Mouse (Mus musculus): ENCODE data around the gene Ace3. TPM values are rescaled to one million over a fixed set of nuclear protein-coding genes. Genes with fewer than 3 reads are reported as not detected.

The Ace3 gene
- polyA plus RNA-seq, 1 experiment from 2014 or later: not detected

DNA sequence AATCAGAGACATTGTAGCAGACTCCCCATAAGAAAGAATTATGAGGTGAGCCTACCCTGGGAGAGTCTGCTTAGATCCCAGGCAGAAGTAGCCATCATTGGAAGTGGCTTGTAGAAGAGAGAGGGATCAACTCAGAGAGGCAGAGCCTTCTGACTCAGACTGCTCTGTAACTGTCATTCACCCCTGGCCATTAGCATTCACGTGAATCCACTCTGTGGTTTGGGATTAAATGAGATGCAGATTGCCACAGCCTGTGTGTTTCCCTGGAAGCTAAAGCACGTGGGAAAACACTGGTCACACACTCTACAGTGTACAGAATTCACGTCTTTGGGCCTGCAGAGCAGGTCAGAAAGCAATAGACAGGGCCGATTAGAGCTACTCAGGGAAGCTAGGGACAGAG lies 10.0 kb upstream of the Ace3 start:
- H3K4me2 ChIP-seq (replicated peaks): no peak overlapping the region
- no peaks in the 10 kb centered on the region for H3K4me1 ChIP-seq
- H3K27ac ChIP-seq (replicated peaks): no peak overlapping the region
- no peaks in the 10 kb centered on the region for H3K9me3 ChIP-seq (replicated peaks)
- 46% methylated on average over 4 of the region's 4 CpGs for WGBS
- no peaks in the 10 kb centered on the region for H3K27me3 ChIP-seq
- no peak overlapping the region for H3K9ac ChIP-seq
- ATAC-seq (ENCODE audit: insufficient number of reproducible peaks, low FRiP score, low TSS enrichment, low read depth): no peak
- no peaks in the 10 kb centered on the region for H3K36me3 ChIP-seq
- H3K4me3 ChIP-seq (replicated peaks): no peak overlapping the region

DNA sequence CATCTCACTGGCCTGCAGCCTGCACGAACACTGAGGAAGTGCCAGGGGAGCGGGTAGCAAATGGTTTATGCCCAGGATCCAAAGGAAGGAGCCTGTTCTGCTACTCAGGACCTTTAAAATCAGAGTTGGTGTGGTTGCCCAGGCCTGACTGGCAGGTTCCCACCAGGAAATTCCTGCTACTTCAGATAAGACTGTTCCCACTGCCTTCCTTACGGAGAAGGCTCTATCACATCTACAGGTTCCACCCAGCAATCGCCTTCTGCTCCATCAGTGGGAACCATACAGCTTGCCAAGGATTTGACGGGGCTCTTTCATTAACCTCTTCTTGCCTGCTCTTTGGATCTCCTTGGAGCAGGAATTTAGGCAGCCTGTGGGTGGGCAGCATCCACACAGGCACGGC lies 7.0 kb upstream of the Ace3 start:
- Histone ChIP-seq H3K4me3 (replicated peaks) (no peak overlapping the region), H3K4me2 (replicated peaks) (no peak overlapping the region), H3K36me3 (no peaks in the 10 kb centered on the region), H3K27ac (replicated peaks) (no peak overlapping the region), H3K9me3 (replicated peaks) (no peaks in the 10 kb centered on the region), H3K4me1 (no peaks in the 10 kb centered on the region), H3K27me3 (no peaks in the 10 kb centered on the region), H3K9ac (no peak overlapping the region)
- ATAC-seq (ENCODE audit: insufficient number of reproducible peaks, low FRiP score, low TSS enrichment, low read depth): no peak
- 66% methylated on average over 6 of the region's 6 CpGs for WGBS

GRCm38 (mm10) chr11:105989446-105989845 lies 5.0 kb upstream of the Ace3 start:
- ATAC-seq (ENCODE audit: insufficient number of reproducible peaks, low FRiP score, low TSS enrichment, low read depth): no peak
- 75% methylated on average over 6 of the region's 6 CpGs for WGBS
- H3K4me1 ChIP-seq: no peaks in the 10 kb centered on the region
- H3K9me3 ChIP-seq (replicated peaks): no peaks in the 10 kb centered on the region
- no peak overlapping the region for H3K4me2 ChIP-seq (replicated peaks)
- no peak overlapping the region for H3K27ac ChIP-seq (replicated peaks)
- no peak overlapping the region for H3K9ac ChIP-seq
- no peaks in the 10 kb centered on the region for H3K36me3 ChIP-seq
- no peak overlapping the region for H3K4me3 ChIP-seq (replicated peaks)
- H3K27me3 ChIP-seq: no peaks in the 10 kb centered on the region

- Histone ChIP-seq H3K36me3 (no peaks in the 10 kb centered on the region), H3K4me2 (replicated peaks) (no peak overlapping the region), H3K4me1 (no peaks in the 10 kb centered on the region), H3K27ac (replicated peaks) (no peak overlapping the region), H3K9ac (no peak overlapping the region), H3K4me3 (replicated peaks) (no peak overlapping the region), H3K9me3 (replicated peaks) (no peaks in the 10 kb centered on the region), H3K27me3 (no peaks in the 10 kb centered on the region)
- WGBS: 54% methylated on average over 2 of the region's 2 CpGs
- no peak for ATAC-seq (ENCODE audit: insufficient number of reproducible peaks, low FRiP score, low TSS enrichment, low read depth)
Measured at GRCm38 (mm10) chr11:105990231-105990630, 4.2 kb upstream of the Ace3 start.

DNA sequence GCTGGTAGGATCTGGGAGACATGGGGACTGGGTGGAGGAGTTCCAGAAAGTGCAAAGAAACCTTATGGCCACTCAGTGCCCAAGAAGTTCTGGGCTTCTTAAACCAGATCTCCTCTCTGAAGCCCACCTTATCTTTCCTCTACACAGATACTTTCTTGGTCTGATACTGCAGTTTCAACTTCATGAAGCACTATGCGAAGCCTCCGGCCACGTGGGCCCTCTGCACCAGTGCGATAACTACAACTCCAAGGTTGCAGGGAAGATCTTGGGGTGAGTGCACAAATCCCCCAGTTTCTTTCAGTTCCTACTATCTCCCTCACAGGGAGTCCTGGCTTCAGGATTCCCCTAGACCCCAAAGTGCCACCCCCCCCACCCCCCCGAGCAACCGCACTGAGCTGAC lies 5.6 kb downstream of the Ace3 start:
- no peaks in the 10 kb centered on the region for H3K36me3 ChIP-seq
- H3K27me3 ChIP-seq: no peaks in the 10 kb centered on the region
- no peak for ATAC-seq (ENCODE audit: insufficient number of reproducible peaks, low FRiP score, low TSS enrichment, low read depth)
- no peaks in the 10 kb centered on the region for H3K4me1 ChIP-seq
- no peak overlapping the region for H3K27ac ChIP-seq (replicated peaks)
- no peaks in the 10 kb centered on the region for H3K9me3 ChIP-seq (replicated peaks)
- H3K4me2 ChIP-seq (replicated peaks): no peak overlapping the region
- H3K4me3 ChIP-seq (replicated peaks): no peak overlapping the region
- H3K9ac ChIP-seq: no peak overlapping the region
- WGBS: 93% methylated on average over 6 of the region's 6 CpGs

DNA sequence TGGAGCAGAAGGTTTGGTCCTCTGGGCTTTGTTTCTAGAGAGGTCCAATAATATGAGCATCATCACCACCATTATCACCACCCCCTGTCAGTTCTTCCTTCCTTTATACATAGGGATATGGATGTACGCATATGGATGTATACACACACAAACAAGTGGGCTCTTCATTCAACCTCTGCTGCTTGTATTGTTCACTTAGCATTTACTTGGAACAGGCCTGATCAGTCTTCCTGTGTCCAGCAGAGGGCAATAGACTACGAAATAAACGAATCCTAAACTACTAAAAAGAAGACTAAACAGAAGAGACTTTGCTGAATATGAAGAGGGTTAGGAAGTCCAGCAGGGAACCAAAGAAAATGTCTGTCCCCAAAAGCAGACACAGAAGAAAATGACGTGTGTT lies 7.2 kb downstream of the Ace3 start:
- Histone ChIP-seq H3K9me3 (replicated peaks) (no peaks in the 10 kb centered on the region), H3K27ac (replicated peaks) (no peak overlapping the region), H3K4me3 (replicated peaks) (no peak overlapping the region), H3K27me3 (no peaks in the 10 kb centered on the region), H3K36me3 (no peaks in the 10 kb centered on the region), H3K9ac (no peak overlapping the region), H3K4me1 (no peaks in the 10 kb centered on the region), H3K4me2 (replicated peaks) (no peak overlapping the region)
- no peak for ATAC-seq (ENCODE audit: insufficient number of reproducible peaks, low FRiP score, low TSS enrichment, low read depth)
- WGBS: 39% methylated on average over 4 of the region's 4 CpGs

DNA sequence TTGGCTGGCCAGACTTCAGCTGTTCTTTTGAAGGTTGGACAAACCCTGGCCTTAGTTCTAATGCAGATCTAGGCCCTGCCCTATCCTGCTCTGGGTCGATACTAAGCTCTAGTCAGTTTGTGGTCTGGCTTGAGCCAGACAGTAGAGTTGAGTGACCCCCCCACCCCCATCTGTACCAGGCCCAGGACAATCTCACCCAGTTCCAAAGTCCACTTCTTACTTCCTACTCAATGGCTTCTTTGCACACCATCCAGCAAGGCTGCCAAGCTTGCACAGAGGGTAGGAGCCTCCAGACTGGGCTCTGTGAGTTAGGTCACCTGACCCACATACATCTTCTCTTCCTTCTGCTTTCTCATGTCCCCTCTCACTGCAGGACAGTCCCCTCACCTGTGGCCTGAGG lies 10.1 kb downstream of the Ace3 start:
- no peak overlapping the region for H3K4me3 ChIP-seq (replicated peaks)
- no peak for ATAC-seq (ENCODE audit: insufficient number of reproducible peaks, low FRiP score, low TSS enrichment, low read depth)
- H3K27ac ChIP-seq (replicated peaks): no peak overlapping the region
- H3K36me3 ChIP-seq: no peaks in the 10 kb centered on the region
- H3K4me1 ChIP-seq: 0 out of 2 replicates have a peak, but pooled peaks cover 8% of the 10 kb centered on the region
- no peaks in the 10 kb centered on the region for H3K9me3 ChIP-seq (replicated peaks)
- H3K9ac ChIP-seq: no peak overlapping the region
- H3K27me3 ChIP-seq: no peaks in the 10 kb centered on the region
- 86% methylated on average over 1 of the region's 1 CpGs for WGBS
- H3K4me2 ChIP-seq (replicated peaks): no peak overlapping the region

- Histone ChIP-seq H3K27ac (replicated peaks) (no peak overlapping the region), H3K9ac (no peak overlapping the region), H3K4me2 (replicated peaks) (no peak overlapping the region), H3K36me3 (no peaks in the 10 kb centered on the region), H3K27me3 (0 out of 2 replicates have a peak, but pooled peaks cover 4% of the 10 kb centered on the region), H3K9me3 (replicated peaks) (no peaks in the 10 kb centered on the region), H3K4me3 (replicated peaks) (no peak overlapping the region), H3K4me1 (0 out of 2 replicates have a peak, but pooled peaks cover 8% of the 10 kb centered on the region)
- ATAC-seq (ENCODE audit: insufficient number of reproducible peaks, low FRiP score, low TSS enrichment, low read depth): no peak
- 58% methylated on average over 5 of the region's 5 CpGs for WGBS
Measured at GRCm38 (mm10) chr11:106005970-106006369, 11.5 kb downstream of the Ace3 start.

DNA sequence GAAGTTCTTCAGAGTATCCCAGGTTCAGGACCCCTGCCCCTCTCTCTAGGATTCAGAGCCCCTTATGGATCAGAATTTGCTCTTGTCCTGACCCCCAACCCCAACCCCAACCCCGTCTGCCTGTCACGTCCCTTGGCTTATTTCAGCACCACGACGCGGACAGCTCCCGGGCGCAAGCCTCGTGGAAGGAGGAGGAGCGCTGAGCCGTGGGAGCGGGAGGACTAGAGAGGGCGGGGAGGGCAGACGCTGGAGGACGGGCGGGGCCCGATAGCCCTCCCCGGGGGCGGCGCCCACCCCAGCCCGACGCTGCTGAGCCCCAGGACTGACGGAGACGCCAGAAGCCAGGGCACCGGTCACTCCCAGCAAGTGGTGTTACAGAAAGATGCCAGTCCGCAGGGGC lies 13.3 kb downstream of the Ace3 start, which contains the start of gene Kcnh6:
Gene Kcnh6 (plus strand): TSS at position 304 of the 400 bp plus-strand sequence.
- H3K9ac ChIP-seq: no peak within 1 kb of the TSS
- no peak within 1 kb of the TSS for H3K27ac ChIP-seq (replicated peaks)
- peaks cover 13% of the 10 kb centered on the region; the same call in 1 of the 2 replicates for H3K4me1 ChIP-seq
- no peaks in the 10 kb centered on the region for H3K9me3 ChIP-seq (replicated peaks)
- under 1% methylated on average over 25 of the region's 25 CpGs for WGBS
- no peak for ATAC-seq (ENCODE audit: insufficient number of reproducible peaks, low FRiP score, low TSS enrichment, low read depth)
- peak within 1 kb of the TSS; percentile 34 for H3K4me3 ChIP-seq (replicated peaks)
- peak within 1 kb of the TSS; percentile 66 for H3K4me2 ChIP-seq (replicated peaks)
- 0 out of 2 replicates have a peak, but pooled peaks cover 4% of the 10 kb centered on the region for H3K27me3 ChIP-seq
- H3K36me3 ChIP-seq: no peaks in the 10 kb centered on the region

DNA sequence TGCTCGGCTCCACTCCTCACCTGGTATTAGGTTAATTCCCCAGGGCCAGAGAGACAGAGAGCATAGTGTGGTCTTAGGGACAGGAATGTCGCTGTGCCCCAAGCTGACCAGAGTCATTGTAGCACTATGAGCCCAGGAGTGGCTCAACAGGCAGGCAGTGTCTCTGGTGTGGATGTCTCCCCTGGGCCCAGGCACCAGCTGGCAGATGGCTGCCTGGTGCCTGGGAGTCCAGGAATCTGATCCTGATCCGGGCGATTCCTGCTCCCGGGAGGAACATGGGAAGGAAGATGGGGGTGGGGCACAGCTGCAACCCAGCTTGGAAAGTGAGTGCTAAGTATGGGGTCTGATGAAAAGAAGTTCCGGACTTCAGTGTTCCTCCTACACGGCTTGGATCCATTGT lies 18.2 kb downstream of the Ace3 start:
- no peak overlapping the region for H3K9ac ChIP-seq
- no peak overlapping the region for H3K4me3 ChIP-seq (replicated peaks)
- 15% methylated on average over 7 of the region's 7 CpGs for WGBS
- H3K4me1 ChIP-seq: peaks cover 27% of the 10 kb centered on the region
- no peak overlapping the region for H3K27ac ChIP-seq (replicated peaks)
- 0 out of 2 replicates have a peak, but pooled peaks cover 4% of the 10 kb centered on the region for H3K27me3 ChIP-seq
- H3K36me3 ChIP-seq: no peaks in the 10 kb centered on the region
- H3K4me2 ChIP-seq (replicated peaks): no peak overlapping the region
- no peaks in the 10 kb centered on the region for H3K9me3 ChIP-seq (replicated peaks)
- ATAC-seq (ENCODE audit: insufficient number of reproducible peaks, low FRiP score, low TSS enrichment, low read depth): peak; percentile 36; the same call in 1 of the 2 replicates

- Histone ChIP-seq H3K27me3 (peaks cover 5% of the 10 kb centered on the region; the same call in 1 of the 2 replicates), H3K9me3 (replicated peaks) (no peaks in the 10 kb centered on the region), H3K27ac (replicated peaks) (no peak overlapping the region), H3K4me2 (replicated peaks) (no peak overlapping the region), H3K4me3 (replicated peaks) (no peak overlapping the region), H3K36me3 (no peaks in the 10 kb centered on the region), H3K9ac (no peak overlapping the region), H3K4me1 (peaks cover 24% of the 10 kb centered on the region)
- no peak for ATAC-seq (ENCODE audit: insufficient number of reproducible peaks, low FRiP score, low TSS enrichment, low read depth)
- WGBS: 61% methylated on average over 11 of the region's 11 CpGs
Measured at GRCm38 (mm10) chr11:106013556-106014225, 19.2 kb downstream of the Ace3 start.

DNA sequence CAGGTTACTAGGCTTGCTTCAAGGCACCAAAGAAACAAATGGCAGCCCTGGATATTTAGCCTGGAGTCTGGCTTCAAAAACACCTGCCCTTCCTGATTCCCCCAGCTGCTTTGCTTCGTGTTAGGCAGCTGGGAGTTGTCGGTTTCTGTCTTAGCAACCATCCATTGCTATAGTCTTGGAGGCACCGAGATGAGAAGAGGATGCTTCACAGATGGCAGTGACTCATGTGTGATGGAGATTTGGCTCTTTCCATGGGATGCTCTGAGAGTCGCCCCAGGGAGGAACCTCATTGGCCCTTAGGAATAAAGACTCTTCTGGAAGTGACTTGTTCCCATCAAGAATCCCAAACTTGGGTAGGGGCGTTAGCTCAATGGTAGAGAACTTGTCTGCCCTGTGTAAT lies 22.0 kb downstream of the Ace3 start:
- Histone ChIP-seq H3K27me3 (peaks cover 20% of the 10 kb centered on the region), H3K9ac (no peak overlapping the region), H3K4me3 (replicated peaks) (no peak overlapping the region), H3K4me2 (replicated peaks) (no peak overlapping the region), H3K9me3 (replicated peaks) (no peaks in the 10 kb centered on the region), H3K36me3 (no peaks in the 10 kb centered on the region), H3K4me1 (peaks cover 28% of the 10 kb centered on the region), H3K27ac (replicated peaks) (no peak overlapping the region)
- ATAC-seq (ENCODE audit: insufficient number of reproducible peaks, low FRiP score, low TSS enrichment, low read depth): no peak
- WGBS: 77% methylated on average over 5 of the region's 5 CpGs
